Mouse (Mus musculus) thymus, adult 2 months (tissue): ENCODE data around the gene Gnat1.

Experiments used
- CTCF ChIP-seq: fragments of 200-500 bp; IDR thresholded peaks from 2 replicates; pipeline ENCODE4 v1.5.1; 2012; ENCODE audit warnings: mild to moderate bottlenecking, control low read depth, low read length, moderate library complexity, borderline replicate concordance; ENCODE audit not compliant: control insufficient read depth, poor library complexity, insufficient read depth; ENCODE audit errors: extremely low read depth
- POLR2A ChIP-seq: fragments of 200-500 bp; IDR thresholded peaks from 2 replicates; pipeline ENCODE4 v1.6.1; 2012; ENCODE audit warnings: mild to moderate bottlenecking, low read length, control low read depth, moderate library complexity; ENCODE audit not compliant: control insufficient read depth, poor library complexity, insufficient read depth; ENCODE audit errors: extremely low read depth

DNA sequence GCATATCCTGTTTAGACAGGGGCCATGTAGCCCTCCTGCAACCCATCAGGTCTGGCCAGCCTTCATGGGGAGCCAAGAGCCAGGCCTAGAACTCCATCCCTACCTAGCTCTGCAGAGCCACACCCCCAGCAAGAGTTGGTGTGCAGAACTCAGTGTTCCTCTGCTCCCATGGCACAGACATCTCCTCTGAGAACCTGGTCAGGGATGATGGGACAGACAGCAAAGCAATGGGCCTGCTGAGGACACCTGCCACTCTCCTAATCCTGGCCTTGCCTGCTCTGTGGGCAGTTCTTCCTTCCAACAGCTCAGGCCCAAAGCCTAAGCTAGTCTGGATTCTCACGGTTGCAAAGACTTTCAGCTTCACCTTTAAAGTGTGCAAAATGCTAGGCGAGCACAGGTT, 36.1 kb upstream of the Gnat1 start:
- TF ChIP-seq CTCF: no peak
- TF ChIP-seq POLR2A: no peak
